Mouse (Mus musculus): ENCODE measurements around the gene Rhbg.

- TF ChIP-seq USF2 (IDR thresholded peaks at IDR 0.05; ENCODE audit: borderline replicate concordance in 1 of 2, insufficient read depth in 1 of 2, low read depth in 1 of 2, low read length in 2 of 2) (no peak), USF1 (IDR thresholded peaks at IDR 0.05; ENCODE audit: low read depth, low read length) (no peak), POLR2A (IDR thresholded peaks at IDR 0.05; ENCODE audit: control insufficient read depth in 1 of 2, insufficient read depth in 1 of 2, low read depth in 1 of 2, low read length in 2 of 2, poor library complexity in 1 of 2) (no peak), TCF12 (IDR thresholded peaks at IDR 0.05; ENCODE audit: low read depth, low read length) (no peak), CTCF (IDR thresholded peaks at IDR 0.05 in 2 of 3, conservative IDR thresholded peaks at IDR 0.05 in 1 of 3; ENCODE audit: control insufficient read depth in 1 of 3, insufficient read depth in 1 of 3, low read depth in 2 of 3, low read length in 3 of 3, poor library complexity in 1 of 3, severe bottlenecking in 1 of 3) (no peak), POLR2AphosphoS5 (IDR thresholded peaks at IDR 0.05; ENCODE audit: borderline replicate concordance, low read depth, low read length) (no peak), KAT2A (conservative IDR thresholded peaks at IDR 0.05; ENCODE audit: low read depth, low read length) (no peak), RAD21 (IDR thresholded peaks at IDR 0.05; ENCODE audit: low read depth, low read length) (no peak), MEF2A (IDR thresholded peaks at IDR 0.05; ENCODE audit: extremely low read depth, insufficient replicate concordance, low read depth, low read length, poor library complexity, severe bottlenecking) (no peak)
These were observed 25.5 kb upstream of the Rhbg start for GRCm38 (mm10) chr3:88280035-88280434.

Data from MEL (cell line).